Mouse (Mus musculus): ENCODE data around the gene Cox5a.

Cox5a gene

DNA sequence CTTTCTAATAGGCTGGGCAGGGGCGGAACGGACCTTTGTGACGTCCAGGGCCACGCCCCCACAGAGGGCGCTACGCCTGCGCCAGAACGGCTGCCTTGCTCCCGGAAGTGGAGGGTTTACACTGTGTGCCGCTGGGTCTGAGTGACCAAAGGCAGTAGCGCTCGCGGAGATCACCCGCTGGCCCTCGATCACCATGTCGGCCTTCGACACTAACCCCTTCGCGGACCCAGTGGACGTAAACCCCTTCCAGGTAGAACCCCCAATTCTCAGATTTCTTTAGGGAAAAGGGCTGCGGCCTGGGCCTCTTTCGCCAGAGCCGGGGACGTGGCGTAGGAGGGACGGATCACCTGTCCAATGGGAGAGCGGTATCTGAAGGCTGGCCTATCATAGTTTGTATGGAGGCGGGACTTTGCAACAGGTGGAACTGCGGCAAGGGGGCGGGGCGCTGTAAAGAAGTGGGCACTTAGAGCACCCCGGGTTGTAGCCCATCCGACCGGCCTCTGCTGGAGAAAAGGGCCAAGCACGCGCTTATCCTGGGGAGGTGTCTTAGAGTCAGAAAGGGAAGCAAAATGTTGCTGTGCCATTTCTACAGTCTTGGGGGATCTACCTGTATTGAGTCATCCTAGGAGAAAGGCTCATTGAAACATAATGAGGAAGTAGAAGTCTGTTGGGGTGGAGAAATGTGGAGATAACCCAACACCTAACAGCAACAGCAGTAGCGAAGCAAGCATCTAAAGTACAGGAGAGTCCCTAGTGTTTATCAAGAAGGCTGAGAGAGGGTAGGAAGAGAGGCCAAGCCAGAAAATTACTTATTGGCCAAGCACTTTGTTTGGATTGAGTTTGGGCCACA is 40.0 kb downstream of the Cox5a start, which contains the start of gene Scamp2:
Gene Scamp2 (plus strand): TSS at position 83 of the 850 bp plus-strand sequence.
- peak; percentile 95 to 99 for DNase-seq (ENCODE audit: inconsistent age in 2 of 2, low spot score in 1 of 2)

DNA sequence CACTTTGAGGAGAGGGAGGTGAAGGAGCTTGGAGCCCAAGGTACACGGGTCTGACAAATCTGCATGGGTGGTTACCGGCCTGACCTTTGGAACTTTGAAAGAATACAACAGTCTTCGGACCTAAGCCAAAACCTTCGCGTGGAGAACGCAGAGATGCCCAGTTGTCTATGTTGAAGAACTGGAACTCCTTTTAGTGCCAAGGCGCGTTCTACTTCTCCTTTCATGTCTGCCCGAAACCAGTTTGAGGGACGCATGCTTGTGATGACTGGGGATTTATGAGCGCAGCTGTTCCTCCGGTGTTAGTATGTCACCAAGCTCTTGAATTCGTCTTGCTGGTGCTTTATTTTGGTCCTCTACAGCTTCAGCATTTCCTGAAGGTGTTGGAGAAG is 40.6 kb downstream of the Cox5a start:
- peak; percentile 15 to 40 for DNase-seq (ENCODE audit: inconsistent age in 2 of 2, low spot score in 1 of 2)

DNA sequence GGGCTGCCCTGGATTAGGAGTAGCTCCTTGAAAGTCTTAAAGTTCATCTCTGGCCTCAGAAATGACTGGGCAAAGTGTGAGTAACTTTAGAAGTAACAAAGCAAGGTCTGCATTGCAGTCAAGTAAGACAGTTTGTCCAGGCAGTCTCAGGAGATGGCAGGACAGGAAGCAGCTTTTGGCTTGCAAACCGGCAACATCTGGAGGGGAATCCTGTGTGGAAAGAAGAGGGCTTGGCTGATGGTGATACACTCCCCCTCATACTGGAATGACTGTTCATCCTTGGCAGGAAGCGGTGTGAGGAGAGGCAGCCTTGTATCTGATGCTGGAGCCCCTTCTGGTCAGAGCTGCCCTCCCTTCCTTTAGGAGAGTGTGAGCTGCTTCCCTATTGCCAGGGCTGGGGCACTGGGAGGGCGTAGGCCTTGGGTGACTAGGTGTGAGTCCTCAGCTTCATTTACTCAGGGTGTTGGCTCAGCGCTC is 41.9 kb downstream of the Cox5a start:
- peak; percentile 26 to 63 for DNase-seq (ENCODE audit: inconsistent age in 2 of 2, low spot score in 1 of 2)

DNA sequence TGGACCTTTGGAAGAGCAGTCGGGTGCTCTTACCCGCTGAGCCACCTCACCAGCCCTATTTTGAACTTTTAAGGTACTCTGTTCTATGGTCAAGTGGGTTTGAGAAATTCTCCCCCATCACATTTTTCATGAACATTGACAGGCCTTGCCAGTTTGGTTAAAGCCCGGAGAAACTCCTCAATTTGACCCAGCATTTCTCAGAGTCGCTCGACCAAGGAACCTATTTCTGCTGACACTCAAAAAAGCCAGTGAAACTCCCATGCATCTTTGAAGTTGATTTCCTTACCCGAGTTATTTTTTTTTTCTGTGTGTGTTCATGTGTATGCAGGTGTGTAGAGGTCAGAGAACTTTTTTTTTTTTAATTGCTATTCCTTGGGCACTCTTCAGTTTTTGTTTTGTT is 43.5 kb downstream of the Cox5a start:
- DNase-seq (ENCODE audit: inconsistent age in 2 of 2, low spot score in 1 of 2) = no peak

DNA sequence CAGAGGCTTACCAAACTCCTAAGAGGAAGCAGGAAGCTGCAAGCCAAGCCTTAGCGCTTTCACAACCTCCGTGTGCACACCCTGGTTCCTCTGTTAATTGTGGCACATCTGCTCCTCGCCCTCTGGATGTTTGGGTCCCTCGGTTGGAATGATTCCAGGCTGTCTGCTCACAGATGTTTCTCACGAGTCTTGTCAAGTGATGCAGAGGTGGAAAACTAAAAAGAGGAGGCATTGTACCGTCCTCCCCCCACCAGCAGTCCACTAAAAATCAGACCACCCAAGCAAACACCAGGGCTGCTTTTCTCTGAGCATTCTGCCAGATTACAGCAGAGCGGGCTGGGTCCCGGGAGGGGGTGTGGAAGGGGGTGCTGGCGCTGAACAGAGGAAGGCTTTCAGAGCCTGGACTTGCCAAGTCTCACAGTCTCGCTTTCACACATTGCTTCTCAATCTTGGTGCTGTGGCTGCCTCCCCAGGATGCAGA is 44.7 kb downstream of the Cox5a start:
- DNase-seq (ENCODE audit: inconsistent age in 2 of 2, low spot score in 1 of 2) = peak in 1 of 2 experiments; percentile 58

DNA sequence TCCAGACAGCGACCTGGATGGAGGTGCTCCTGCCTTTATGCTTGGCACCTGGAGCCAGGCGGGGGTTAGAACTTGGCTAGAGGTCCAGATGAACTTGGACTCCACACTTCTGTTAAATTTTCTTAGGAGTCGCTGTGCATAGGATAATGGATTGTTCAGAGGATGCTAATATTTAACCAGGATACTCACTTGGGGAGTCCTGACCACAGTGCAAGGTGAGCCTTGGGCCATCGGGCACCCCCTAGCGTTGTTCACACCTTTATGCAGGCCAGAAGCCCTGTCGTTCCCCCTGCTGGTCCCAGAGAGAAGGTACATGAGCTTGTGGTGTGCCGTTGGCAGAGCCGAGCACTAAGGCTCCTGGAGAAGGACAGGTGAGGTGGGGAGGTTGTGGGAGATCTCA is 45.8 kb downstream of the Cox5a start:
- no peak for DNase-seq (ENCODE audit: inconsistent age in 2 of 2, low spot score in 1 of 2)

DNA sequence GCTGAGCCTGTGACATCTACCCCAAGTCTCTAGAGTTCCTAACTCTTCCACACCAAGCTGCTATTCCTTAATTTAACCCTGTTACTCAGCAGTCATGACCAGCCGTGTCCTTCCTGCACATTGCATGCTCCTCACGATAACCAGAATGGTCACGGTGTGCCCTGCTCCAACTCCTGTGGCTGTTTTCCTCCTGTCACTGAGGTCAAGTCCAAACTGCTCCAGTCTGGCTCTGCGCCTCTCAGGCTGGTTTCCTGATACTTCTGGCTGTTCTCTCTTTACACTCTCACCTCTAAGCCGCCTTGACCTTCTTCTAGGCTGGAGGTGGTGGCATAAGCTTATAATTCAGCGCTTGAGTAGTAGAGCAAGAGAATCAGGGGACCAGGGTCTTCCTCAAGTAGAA is 47.4 kb downstream of the Cox5a start:
- DNase-seq (ENCODE audit: inconsistent age in 2 of 2, low spot score in 1 of 2) = no peak

DNA sequence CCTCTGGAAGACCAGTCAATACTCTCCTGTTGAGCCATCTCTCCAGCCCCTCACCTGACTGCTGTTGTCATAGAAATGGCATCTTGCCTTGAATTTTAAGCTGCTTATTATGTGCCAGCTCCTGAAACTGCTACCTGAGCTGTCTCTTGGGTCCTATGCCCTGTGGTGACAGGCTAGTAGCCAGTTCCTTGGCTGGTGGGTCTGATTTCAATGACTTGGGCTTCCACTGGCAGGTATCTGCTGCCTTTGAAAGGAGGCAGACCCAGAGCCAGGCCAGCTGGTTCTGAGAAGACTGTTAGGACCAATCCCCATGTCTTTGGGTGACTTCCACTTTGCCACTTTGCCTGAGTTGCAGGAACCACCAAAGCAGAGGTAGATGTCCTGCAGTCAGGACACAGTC is 53.3 kb downstream of the Cox5a start:
- DNase-seq (ENCODE audit: inconsistent age in 2 of 2, low spot score in 1 of 2) = no peak

DNA sequence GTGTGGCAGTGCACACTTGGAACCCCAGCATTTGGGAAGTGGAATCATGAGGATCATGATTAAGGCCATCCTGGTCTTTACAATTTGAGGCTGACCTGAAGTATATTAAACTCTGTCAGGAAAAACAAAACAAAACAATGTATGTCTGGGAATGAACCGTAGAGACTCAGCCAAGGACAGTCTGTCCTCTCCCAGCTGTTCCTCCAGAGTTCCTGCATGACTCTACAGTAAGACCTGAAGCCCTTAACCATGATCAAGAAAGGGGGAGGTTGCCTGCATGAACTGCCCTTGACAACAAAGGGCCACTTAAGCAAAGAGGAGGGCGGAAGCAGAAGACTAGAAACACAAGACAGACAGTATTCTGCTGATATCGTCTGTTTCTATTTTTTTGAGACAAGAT is 54.5 kb downstream of the Cox5a start:
- DNase-seq (ENCODE audit: inconsistent age in 2 of 2, low spot score in 1 of 2) = no peak

DNA sequence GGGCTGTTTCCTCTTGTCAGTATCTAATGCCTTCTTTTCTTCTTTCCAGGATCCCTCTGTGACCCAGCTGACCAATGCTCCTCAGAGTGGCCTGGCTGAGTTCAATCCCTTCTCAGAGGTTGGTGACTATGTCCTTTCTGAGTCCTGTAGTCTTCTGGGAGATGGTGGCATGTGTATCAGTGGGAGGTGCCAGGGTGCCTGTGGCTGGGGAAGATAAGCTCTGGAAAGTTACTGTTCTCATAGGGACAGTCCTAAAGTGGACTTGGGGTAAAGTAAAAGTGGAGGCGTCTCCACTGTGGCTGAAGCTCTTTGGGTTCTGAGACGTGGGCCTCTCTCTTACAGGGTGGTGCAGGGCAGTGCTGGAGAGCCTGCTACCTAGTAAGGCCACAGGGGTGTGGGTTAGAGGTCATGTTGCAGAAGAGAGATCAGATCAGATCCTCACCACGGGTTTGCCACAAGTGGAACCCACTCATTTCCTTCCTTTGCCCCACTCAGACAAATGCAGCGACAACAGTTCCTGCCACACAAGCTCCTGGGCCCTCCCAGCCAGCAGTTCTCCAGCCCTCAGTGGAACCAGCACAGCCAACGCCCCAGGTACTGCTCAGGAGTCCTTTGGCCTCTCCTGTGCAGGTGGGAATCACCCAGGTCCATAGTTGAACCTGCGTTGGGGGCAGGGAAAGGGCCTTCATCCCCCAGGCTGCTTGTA is 56.2 kb downstream of the Cox5a start:
- no peak for DNase-seq (ENCODE audit: inconsistent age in 2 of 2, low spot score in 1 of 2)
